Mouse (Mus musculus) hindbrain, embryonic 16.5 days (tissue): ENCODE measurements around the gene Tgif1. TPM values are rescaled to one million over a fixed set of nuclear protein-coding genes. Genes with fewer than 3 reads are reported as not detected.
"Not testable (repeated sequence)": the region's sequence is repeated elsewhere in the genome, so short reads cannot be mapped to it uniquely, and the experiment has no call there.

ENCODE experiments used
- ATAC-seq: fragments of 200-750 bp; cut with Nextera tagmentation; 2 replicates; pipeline ENCODE4 v1.8.0; 2017; ENCODE audit warnings: moderate TSS enrichment, moderate library complexity
- H3K27ac ChIP-seq: fragments of 300-500 bp; sonication (generic); 2 replicates; pipeline ENCODE4 v1.5.1; 2014; ENCODE audit warnings: low read depth, mild to moderate bottlenecking, control low read depth, low read length, moderate library complexity
- H3K27me3 ChIP-seq: fragments of 300-500 bp; sonication (generic); replicated peaks from 2 replicates; pipeline ENCODE4 v1.6.1; 2014; ENCODE audit warnings: low read length; ENCODE audit not compliant: control insufficient read depth, insufficient read depth
- H3K36me3 ChIP-seq: fragments of 300-500 bp; sonication (generic); 2 replicates; pipeline ENCODE4 v1.6.1; 2014; ENCODE audit warnings: mild to moderate bottlenecking, low read length, moderate library complexity, mixed read lengths; ENCODE audit not compliant: control insufficient read depth, insufficient read depth
- H3K4me1 ChIP-seq: fragments of 300-500 bp; sonication (generic); 2 replicates; pipeline ENCODE4 v1.6.1; 2014; ENCODE audit warnings: low read depth, low read length; ENCODE audit not compliant: control insufficient read depth, insufficient read depth
- H3K4me2 ChIP-seq: fragments of 300-500 bp; sonication (generic); 2 replicates; pipeline ENCODE4 v1.6.1; 2014; ENCODE audit warnings: mild to moderate bottlenecking, low read length, control low read depth, moderate library complexity
- H3K4me3 ChIP-seq: fragments of 300-500 bp; sonication (generic); 2 replicates; pipeline ENCODE4 v1.5.1; 2014; ENCODE audit warnings: mild to moderate bottlenecking, low read length, control low read depth, moderate library complexity
- H3K9ac ChIP-seq: fragments of 300-500 bp; sonication (generic); 2 replicates; pipeline ENCODE4 v1.6.1; 2014; ENCODE audit warnings: low read depth, mild to moderate bottlenecking, control low read depth, low read length, moderate library complexity
- H3K9me3 ChIP-seq: fragments of 300-500 bp; sonication (generic); 2 replicates; pipeline ENCODE4 v1.6.1; 2014; ENCODE audit warnings: mild to moderate bottlenecking, low read length, moderate library complexity; ENCODE audit not compliant: control insufficient read depth
- WGBS: fragments of 180-500 bp; shearing (Covaris S2); extraction: QIAGEN DNeasy Blood & Tissue Kit; methylation state at CpG from one replicate; pipeline ENCODE4 v1.1.7; 2014; 5-methylcytosine and 5-hydroxymethylcytosine counted together
- polyA plus RNA-seq: library from polyadenylated mRNA; unstranded; fragments of >200 nt; fragmentation: Nextera tagmentation; extraction: Ambion mirVana; gene quantifications from 2 replicates; pipeline ENCODE4 v1.2.1, GENCODE M21; 2015

Gene Tgif1
- polyA plus RNA-seq, 1 experiment from 2014 or later, result 13.2 TPM

- not testable (repeated sequence) for H3K4me3 ChIP-seq, H3K4me2 ChIP-seq, H3K9me3 ChIP-seq, H3K36me3 ChIP-seq, H3K27me3 ChIP-seq, ATAC-seq, H3K27ac ChIP-seq, H3K9ac ChIP-seq
- peaks cover 11% of the 10 kb centered on the region for H3K4me1 ChIP-seq
- WGBS, result 94% methylated on average over 5 of the region's 6 CpGs
These were observed 15.9 kb downstream of the Tgif1 start for GRCm38 (mm10) chr17:70837474-70837873.

GRCm38 (mm10) chr17:70836820-70837219 lies 16.5 kb downstream of the Tgif1 start:
- Histone ChIP-seq H3K9ac (no peak overlapping the region), H3K27ac (no peak overlapping the region), H3K4me2 (no peak overlapping the region), H3K27me3 (no peaks in the 10 kb centered on the region), H3K36me3 (no peaks in the 10 kb centered on the region), H3K4me3 (no peak overlapping the region), H3K9me3 (no peaks in the 10 kb centered on the region), H3K4me1 (peaks cover 11% of the 10 kb centered on the region)
- WGBS, result 47% methylated on average over 7 of the region's 7 CpGs
- ATAC-seq, result no peak

GRCm38 (mm10) chr17:70835071-70835790 lies 18.1 kb downstream of the Tgif1 start:
- Histone ChIP-seq H3K4me3 (peak overlapping the region; percentile 48), H3K27me3 (no peaks in the 10 kb centered on the region), H3K9ac (peak overlapping the region; percentile 66), H3K27ac (no peak overlapping the region), H3K4me2 (peak overlapping the region; percentile 96), H3K4me1 (peaks cover 11% of the 10 kb centered on the region), H3K9me3 (no peaks in the 10 kb centered on the region), H3K36me3 (no peaks in the 10 kb centered on the region)
- WGBS, result 3% methylated on average over 10 of the region's 10 CpGs
- no peak for ATAC-seq

DNA sequence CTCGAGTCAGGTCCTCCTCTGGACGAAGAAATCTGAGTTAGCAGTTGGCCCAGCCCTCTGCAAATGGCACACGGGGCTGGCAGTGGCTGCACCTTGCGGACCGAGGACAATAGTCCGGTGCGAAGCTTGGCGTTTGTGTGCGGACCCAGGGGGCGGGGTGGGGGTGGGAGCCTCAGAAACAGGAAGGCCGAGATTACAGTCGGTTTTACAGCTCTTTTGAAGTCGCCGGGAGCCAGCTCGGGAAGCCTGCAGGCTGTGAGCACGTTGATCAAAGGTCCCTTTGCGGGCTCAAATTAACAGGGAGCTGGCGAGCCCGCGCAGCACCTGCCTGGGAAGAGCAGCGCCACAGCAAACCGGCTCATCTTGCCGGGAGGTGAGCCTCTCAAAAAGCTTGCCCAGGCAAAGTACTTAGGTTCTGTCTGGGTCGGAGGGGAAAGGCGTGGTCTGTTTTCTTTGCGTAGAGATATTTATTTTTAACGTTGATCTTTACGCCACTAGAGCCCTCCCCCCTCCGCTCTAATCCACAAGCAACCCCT lies 18.8 kb downstream of the Tgif1 start:
- no peaks in the 10 kb centered on the region for H3K27me3 ChIP-seq
- H3K36me3 ChIP-seq, result no peaks in the 10 kb centered on the region
- no peaks in the 10 kb centered on the region for H3K9me3 ChIP-seq
- peak overlapping the region; percentile 96 for H3K4me2 ChIP-seq
- peak overlapping the region; percentile 20; the same call in 1 of the 2 replicates for H3K27ac ChIP-seq
- under 1% methylated on average over 29 of the region's 29 CpGs for WGBS
- H3K4me1 ChIP-seq, result peaks cover 11% of the 10 kb centered on the region
- peak; percentile 64 for ATAC-seq
- H3K4me3 ChIP-seq, result peak overlapping the region; percentile 48
- peak overlapping the region; percentile 66 for H3K9ac ChIP-seq

DNA sequence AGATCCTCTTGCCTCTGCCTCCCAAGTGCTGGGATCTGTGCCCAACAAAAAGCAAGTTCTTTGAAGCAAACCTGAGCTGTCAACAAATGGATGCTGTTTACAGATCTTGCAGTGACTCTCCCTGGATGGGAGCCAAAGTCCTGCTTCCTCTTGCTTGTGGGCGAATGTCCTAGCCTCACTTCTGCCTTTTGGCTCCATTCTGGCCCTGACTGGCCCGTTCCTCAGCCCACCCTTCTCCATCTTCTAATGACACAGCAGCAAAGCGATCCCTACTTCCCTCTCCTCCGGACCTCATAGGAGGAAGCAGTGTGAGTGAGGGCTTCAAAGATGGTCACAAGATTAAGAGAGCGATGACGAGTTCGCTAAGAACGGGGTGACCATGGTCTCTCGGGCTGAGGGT lies 20.8 kb downstream of the Tgif1 start:
- Histone ChIP-seq H3K9ac (no peak overlapping the region), H3K9me3 (no peaks in the 10 kb centered on the region), H3K4me1 (peaks cover 11% of the 10 kb centered on the region), H3K27ac (no peak overlapping the region), H3K4me3 (no peak overlapping the region), H3K27me3 (no peaks in the 10 kb centered on the region), H3K36me3 (no peaks in the 10 kb centered on the region), H3K4me2 (no peak overlapping the region)
- no peak for ATAC-seq
- 91% methylated on average over 9 of the region's 9 CpGs for WGBS

DNA sequence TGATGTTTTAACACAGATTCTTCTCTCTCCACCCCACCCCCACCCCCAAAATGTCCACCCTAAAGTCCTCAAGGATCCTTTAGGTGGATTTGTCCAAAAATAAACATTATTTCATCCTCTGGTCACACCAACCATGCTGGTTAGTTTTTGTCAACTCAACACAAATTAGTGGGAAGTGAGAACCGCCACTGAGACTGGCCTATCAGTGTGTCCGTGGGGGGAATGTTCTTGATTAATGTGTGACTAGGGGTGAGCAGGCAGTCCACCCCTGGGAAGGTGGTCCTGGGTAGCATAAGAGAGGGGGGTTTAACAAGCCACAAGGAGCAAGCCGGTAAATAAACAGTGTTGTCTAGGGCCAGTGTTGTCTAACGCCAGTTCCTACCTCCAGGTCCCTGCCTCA lies 21.8 kb downstream of the Tgif1 start:
- Histone ChIP-seq H3K9ac (no peak overlapping the region), H3K27ac (no peak overlapping the region), H3K4me2 (no peak overlapping the region), H3K27me3 (no peaks in the 10 kb centered on the region), H3K4me3 (no peak overlapping the region), H3K4me1 (peaks cover 11% of the 10 kb centered on the region), H3K36me3 (no peaks in the 10 kb centered on the region), H3K9me3 (no peaks in the 10 kb centered on the region)
- ATAC-seq, result no peak
- WGBS, result 80% methylated on average over 4 of the region's 4 CpGs

DNA sequence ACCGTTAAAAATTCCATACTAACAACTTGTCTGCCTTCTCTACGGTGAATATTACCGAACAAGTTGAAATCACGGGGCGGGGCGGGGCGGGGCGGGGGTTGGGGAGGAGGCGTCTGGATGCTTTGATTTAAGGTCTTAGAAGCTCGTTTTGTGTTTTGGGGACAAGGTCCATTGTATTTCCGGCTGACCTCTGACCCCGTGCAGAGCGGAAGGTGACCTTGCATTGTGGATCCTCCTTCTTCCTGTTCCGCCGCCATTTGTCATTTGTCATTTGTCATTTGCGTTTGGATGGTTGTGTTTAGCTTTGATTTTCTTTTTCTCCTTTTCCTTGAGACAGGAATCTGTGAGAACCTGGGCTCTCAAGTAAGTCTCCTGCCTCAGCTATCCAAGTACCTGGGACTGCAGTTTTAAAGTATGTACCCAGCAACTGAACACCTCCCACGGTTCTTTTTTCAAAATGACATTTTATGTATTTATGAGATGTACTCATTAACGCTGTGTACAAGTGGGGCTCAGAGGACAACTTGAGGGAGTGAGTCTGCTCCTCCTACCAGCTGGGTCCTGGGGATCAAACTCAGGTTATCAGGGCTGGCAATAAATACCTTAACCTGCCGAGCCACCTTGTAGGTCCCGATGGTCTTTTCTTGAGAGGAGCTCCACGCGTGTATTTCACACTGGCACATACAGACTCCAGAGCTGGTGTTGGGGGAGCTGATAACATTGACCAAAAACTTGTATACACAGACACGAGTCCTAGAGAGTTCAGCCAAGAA lies 23.2 kb downstream of the Tgif1 start:
- ATAC-seq, result no peak
- 70% methylated on average over 23 of the region's 23 CpGs for WGBS
- H3K27me3 ChIP-seq, result no peaks in the 10 kb centered on the region
- no peaks in the 10 kb centered on the region for H3K9me3 ChIP-seq
- H3K36me3 ChIP-seq, result no peaks in the 10 kb centered on the region
- no peak overlapping the region for H3K27ac ChIP-seq
- peaks cover 7% of the 10 kb centered on the region for H3K4me1 ChIP-seq
- H3K4me2 ChIP-seq, result no peak overlapping the region
- no peak overlapping the region for H3K4me3 ChIP-seq
- H3K9ac ChIP-seq, result no peak overlapping the region

DNA sequence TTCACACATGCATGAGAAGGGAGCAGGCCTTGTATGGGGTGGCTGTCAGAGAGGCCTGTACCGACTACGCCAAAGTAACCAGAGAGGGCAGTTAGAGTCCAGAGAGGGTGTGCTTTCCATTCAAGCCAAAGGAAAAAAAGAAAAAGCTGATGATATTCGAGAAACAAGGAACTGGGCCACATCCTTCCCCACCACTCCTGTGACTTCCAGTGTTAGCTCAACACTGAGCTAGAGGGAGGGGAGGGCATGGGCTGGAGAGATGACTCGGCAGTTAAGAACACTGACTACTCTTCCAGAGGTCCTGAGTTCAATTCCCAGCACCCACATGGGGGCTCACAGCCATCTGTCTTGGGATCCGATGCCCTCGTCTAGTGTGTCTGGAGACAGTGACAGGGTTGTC lies 24.1 kb downstream of the Tgif1 start:
- WGBS, result 88% methylated on average over 6 of the region's 6 CpGs
- ATAC-seq, result no peak

DNA sequence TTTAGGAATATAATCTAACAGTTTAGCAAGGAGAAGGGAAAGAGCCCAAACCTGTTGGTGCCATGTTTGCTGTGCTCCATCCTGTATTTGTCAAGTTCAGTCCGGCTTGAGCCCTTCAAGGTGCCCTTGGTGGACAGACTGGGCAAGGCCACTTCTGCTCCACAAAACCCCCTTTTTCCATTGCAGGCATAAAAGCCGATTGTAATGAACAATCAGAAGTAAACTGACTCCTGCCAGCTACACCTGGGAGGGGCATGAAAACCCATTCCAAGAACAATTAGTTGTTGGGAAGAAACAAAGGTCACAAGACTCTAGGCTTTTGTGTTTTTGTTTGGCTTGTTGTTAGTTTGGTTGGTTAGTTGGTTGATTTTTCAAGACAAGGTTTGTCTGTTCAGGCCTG lies 24.8 kb downstream of the Tgif1 start:
- no peak for ATAC-seq
- no peaks in the 10 kb centered on the region for H3K9me3 ChIP-seq
- no peaks in the 10 kb centered on the region for H3K27me3 ChIP-seq
- H3K4me3 ChIP-seq, result no peak overlapping the region
- H3K9ac ChIP-seq, result no peak overlapping the region
- no peaks in the 10 kb centered on the region for H3K36me3 ChIP-seq
- no peak overlapping the region for H3K4me2 ChIP-seq
- no peak overlapping the region for H3K27ac ChIP-seq
- WGBS, result 82% methylated on average over 2 of the region's 2 CpGs
- H3K4me1 ChIP-seq, result no peaks in the 10 kb centered on the region

More for the DNA sequence above, 24.1 kb downstream of the Tgif1 start:
- no peaks in the 10 kb centered on the region for H3K27me3 ChIP-seq
- H3K9ac ChIP-seq, result no peak overlapping the region
- peaks cover under 1% of the 10 kb centered on the region; the same call in 1 of the 2 replicates for H3K4me1 ChIP-seq
- no peak overlapping the region for H3K4me2 ChIP-seq
- no peak overlapping the region for H3K4me3 ChIP-seq
- H3K36me3 ChIP-seq, result no peaks in the 10 kb centered on the region
- no peak overlapping the region for H3K27ac ChIP-seq
- H3K9me3 ChIP-seq, result no peaks in the 10 kb centered on the region
